Mouse (Mus musculus): Measurements from ENCODE around the gene Trmt61a.
A peak's percentile ranks its signal among the peaks of the same experiment; 100 is the strongest.
"Not testable (repeated sequence)": the region's sequence is repeated elsewhere in the genome, so short reads cannot be mapped to it uniquely, and the experiment has no call there.

Trmt61a gene

DNA sequence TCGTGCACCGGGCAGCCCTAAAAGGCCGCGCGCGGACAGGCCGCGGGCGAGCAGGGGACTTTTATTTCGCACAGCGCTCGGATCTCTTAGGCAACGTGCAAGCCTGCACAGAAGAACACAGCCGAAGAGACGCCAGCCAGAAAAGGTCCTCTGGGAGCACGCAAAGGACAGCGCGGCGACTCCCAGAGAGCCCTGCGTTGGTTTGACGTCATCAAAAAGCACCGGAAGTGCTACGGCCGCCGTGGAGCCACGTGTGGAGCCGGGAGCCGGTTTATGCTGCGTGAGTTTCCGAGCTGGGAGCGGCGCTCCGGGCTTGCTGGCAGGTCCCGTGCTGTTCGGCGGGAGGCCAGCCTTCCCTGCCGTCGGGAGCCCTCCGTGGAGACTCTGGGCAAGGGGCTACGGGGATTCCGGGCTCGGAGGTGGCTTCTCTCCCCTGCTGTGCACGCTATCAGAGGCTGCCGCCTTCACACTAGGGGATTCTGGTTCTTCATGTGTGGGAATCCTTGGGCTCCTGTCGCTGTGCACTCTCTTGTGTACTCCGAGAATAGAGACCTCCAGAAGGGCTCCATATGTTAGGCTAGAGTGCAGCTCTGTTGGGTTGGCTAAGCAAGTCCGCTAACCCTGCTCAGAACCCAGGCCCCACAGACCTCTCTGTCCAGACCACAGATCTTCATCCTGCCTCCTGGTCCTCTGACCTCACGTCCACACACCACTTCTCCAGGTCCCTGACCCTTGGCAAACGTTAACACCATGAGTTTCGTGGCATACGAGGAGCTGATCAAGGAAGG is at the start of gene Trmt61a:
TSS of gene Trmt61a (plus strand) at position 224 of the 788 bp plus-strand sequence.
- peak; percentile 83 to 93 for DNase-seq (ENCODE audit: low spot score in 2 of 2)

DNA sequence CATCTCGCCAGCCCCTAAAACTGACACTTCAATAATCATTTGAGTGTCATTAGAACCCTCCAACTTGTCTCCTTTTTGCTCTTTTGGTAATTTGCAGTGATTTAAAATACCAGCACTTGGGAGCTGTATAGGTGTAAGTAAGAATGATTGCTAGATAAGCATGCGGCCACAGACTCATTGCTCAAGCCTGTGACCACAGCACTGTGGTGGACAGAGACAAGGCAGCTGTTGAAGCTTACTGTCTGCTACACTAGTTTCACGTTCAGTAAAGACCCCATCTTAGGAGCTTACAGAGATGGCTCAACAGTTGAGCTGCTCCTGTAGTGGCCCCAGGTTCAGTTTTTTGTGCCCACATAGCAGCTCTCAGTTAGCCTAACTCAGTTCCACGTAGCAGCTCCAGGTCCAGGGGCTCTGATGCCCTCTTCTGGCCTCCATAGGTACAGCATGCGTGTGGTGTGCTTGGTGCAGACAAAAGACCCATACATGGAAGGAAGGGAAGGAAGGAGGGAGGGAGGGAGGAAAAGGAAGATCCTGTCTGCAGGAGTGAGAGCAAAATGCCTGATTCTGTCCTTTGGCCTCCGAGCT is 29.8 kb upstream of the Trmt61a start:
- DNase-seq (ENCODE audit: low spot score in 2 of 2) = peak; percentile 57 to 79

DNA sequence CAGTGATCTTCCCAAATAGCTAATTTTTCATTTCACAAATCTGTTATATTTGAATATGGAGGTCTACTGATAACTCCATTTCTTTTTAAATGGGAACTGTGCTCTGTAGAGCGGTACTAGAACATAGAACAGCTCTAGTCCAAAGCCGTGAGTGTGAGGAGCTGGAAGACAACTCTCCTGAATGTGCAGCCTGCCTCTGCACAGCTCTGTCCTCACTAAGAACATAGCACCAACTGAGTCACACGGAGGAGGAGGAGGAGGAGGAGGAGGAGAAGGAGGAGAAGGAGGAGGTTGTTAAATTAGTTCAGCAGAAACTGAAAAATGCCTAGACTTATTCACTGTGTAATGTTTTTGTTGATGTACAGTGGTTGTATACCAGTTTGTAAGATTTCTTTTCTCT is 25.0 kb upstream of the Trmt61a start:
- no peak for DNase-seq (ENCODE audit: low spot score in 2 of 2)

DNA sequence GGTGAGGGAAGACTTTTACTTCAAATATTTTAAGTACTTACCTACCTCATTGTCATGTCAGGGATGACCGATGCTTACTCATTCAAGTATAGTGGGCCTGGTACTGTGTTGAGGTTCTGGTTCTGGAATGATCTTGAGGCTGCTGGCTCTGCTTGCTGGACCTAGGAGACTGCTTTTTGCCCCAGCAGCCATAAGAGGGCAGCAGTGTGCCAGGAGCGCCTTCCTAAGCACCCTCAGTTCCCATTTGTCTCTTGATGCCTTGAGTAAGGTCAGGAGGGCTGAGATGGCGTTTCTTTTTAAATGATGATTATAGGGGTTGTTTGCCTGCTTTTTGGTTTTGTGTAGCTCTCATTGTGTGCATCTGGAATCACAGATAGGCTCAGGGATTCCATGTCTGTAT is 24.5 kb upstream of the Trmt61a start:
- peak; percentile 50 to 81 for DNase-seq (ENCODE audit: low spot score in 2 of 2)

DNA sequence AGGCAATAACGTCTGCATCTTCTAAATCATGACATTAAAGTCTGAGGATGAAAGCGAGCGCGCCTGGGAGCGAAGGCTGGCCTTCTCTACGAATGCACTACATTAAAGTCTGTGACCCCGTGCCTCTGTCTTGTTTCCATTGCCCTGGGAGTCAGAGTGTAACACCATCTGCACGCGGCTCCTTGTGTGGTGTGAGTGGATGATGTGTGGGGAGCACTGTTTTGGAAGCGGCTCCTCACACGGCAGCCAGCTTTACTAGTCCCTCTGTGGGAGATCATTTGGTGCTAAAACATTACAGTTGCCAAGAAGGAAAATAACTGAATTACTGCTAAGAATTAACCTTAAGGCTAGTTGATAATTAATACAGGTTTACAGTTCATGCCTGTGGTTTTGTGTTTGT is 22.2 kb upstream of the Trmt61a start:
- no peak for DNase-seq (ENCODE audit: low spot score in 2 of 2)

DNA sequence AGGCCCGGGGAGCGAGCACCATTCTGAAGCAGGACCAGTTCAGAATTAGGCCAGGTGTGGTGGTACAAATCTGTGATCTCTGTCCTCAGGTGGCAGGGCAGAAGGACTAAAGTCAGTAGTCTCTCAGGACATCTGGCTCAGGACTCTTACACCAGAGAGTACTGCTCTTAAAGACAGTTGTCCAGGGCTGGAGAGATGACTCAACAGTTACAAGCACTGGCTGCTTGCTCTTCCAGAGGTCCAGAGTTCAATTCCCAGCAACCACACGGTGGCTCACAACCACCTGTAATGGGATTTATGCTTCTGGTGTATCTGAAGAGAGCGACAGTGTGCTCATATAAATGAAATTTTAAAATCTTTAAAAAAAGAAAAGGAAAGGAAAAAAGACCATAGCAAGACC is 18.6 kb upstream of the Trmt61a start:
- no peak for DNase-seq (ENCODE audit: low spot score in 2 of 2)

DNA sequence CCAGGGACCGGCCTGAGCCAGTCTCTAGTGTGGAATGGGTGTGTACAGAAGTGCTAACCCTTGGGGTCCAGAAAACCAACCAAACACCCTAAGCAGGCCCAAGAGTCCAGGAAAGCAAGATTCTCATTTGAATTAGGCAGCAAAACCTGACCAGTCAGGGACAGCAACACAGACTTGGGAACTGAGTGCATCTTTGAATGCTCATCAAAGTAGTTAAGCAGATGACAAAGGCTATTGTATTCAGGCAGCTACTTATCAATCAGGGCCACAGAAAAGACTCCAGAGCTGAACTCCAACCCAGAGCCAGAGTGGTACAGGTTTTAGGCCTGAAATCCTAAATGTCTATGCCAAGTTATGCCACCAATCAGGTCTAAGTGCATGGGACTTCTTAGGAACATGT is 17.3 kb upstream of the Trmt61a start:
- DNase-seq (ENCODE audit: low spot score in 2 of 2) = no peak

DNA sequence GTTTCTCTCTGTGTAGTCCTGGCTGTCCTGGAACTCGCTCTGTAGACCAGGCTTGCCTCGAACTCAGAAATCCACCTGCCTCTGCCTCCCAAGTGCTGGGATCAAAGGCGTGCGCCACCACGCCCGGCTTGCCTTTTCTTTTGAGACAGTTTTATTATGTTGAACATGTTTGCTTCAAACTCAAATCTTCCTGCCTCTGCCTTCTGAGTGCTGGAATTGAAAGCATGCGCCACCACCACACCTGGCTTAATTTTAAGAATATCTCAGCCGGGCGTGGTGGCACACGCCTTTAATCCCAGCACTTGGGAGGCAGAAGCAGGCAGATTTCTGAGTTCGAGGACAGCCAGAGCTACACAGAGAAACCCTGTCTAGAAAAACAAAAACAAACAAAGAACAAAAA is 16.4 kb upstream of the Trmt61a start:
- DNase-seq (ENCODE audit: low spot score in 2 of 2) = not testable (repeated sequence)

DNA sequence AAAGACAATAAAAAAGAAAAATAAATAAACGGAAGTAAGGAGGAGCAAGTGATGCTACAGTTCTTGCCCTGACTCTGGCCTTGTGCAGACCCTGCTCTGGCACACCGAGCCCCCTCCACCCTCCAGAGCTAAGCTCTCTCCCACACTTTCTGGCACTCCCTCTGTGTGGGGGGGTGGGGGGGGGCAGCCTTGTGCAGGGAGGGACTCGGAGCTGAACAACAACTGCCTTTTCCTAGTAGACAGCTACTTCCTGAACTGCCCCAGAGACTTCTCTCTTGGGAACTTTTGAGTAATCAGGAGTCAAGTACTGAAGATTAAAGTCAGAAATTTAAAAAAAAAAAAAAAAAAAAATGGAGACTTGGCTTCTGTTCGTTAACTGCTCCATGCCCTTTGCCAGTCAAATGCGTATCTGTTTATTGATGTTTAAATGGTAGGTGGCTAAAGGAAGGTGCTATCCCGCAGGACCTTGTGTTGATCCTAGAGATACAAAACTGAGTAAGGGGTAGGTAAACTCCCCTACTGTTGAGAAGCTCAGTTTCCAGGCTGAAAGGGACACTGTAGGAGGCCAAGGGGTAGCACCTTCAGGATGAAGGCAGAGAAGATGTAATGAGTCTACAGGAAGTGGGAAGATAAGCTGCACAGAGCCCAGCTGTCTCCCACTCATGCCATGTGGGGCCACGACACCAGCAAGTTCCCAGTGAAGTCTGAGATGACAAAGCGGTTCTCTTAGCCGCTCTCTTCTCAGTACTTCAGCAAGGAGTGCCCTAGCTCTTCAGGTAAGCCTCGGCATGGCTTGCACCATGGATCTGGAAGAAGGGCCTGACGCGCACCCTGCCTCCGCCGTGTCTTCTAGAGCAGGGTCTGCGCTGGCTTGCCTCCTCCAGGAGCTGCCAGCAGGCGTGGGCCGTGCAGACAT is 14.4 kb upstream of the Trmt61a start:
- DNase-seq (ENCODE audit: low spot score in 2 of 2) = peak in 1 of 2 experiments; percentile 60

DNA sequence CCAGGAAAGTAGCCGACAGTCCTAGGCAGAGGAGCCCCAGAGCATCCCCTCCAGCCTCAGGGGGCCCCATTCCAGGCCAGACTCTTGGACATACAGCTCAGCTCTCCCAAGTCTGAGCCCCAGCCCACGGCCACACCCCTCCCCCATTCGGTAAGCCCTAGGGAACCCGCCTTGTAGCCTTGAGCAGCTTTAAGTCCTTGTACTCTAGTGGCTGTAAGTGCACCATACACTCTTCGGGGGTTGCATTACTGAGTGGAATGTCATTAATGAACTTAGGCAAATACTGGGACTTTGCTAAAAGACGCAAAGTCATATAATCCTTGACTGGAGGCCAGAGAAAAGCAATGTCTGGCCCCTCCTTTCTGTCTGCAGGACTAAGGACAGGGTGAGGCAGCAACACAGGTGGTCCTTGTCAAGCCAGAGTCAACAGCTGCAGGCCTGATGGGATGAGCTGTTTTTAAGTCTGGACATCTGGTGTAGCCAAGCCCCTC is 13.7 kb upstream of the Trmt61a start:
- no peak for DNase-seq (ENCODE audit: low spot score in 2 of 2)

DNA sequence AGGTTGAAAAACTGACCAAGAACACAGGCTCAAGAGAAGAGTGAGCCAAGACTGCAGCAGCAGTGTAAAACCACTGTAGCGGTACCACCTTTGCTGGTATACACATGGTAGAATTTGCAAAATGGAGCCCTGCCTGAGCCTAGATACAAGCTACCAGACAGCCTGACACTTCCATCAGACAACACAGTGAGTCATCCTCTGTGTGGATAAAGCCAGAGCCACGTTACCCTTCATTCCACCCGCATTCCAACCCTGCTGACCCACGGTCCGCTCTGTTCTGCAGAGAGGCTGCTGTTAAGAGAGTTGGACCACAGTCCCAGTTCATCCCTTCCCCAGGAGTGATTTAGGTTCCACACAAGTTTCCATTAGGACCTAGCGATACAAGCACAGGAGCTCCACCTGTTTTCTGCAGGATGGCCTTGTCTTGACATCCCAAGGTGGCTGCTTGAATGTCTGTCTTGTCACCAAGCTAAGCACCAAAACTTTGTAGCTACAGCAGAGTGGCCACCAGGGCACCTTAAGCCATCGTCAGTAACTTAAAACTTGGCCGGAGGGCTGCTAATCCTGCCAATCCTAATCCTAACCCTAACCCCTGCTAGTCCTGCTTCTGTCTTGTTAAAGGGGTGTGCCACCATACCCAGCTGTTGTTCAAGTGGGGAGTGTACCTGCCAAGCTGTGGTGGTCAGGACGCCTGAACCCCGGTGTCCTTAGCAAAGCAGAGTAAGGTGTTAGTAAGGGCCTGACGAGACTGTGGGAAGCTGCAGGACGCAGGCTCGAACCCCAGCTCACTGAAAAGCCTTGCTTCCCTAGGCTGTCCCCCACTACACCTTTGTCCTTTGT is 12.6 kb upstream of the Trmt61a start:
- DNase-seq (ENCODE audit: low spot score in 2 of 2) = no peak

DNA sequence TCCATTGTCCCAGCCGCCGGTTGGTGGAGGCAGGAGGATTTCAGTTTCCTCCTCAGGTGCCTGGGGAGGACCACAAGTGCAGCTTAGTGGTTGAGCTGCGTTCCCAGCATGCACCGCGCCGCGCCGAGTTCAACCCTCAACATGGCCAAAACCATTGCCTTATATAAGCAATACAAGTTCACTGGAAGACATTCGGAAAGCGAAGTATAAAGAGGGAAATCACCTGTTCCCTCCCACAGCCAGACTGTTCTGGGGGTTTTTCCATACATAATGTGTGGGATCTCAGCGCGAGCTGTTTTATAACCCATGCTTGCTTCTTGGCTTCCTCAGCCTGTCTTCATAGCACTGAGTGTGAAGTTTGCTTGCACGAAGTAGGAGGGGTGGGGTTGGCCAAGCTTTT is 11.5 kb upstream of the Trmt61a start:
- no peak for DNase-seq (ENCODE audit: low spot score in 2 of 2)

DNA sequence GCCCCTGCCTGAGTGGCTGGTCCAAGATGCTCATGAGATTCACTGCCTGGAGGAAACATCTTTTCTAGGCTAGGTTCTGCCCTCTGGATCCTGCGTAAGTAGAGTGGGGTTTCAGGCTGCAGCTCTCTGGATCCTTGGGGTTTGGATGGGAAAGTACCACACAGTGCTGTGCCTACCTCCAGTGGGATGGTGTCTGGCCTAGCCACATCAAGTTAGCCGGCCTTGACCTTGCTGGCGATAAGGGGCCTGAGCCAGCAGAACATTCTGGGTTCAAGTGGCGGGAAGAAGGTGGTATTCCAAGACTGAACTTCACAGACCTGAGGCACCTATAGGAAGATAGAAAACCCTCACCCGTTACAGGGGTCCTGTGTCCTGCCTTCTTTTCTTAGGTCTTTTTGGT is 10.5 kb upstream of the Trmt61a start:
- no peak for DNase-seq (ENCODE audit: low spot score in 2 of 2)

DNA sequence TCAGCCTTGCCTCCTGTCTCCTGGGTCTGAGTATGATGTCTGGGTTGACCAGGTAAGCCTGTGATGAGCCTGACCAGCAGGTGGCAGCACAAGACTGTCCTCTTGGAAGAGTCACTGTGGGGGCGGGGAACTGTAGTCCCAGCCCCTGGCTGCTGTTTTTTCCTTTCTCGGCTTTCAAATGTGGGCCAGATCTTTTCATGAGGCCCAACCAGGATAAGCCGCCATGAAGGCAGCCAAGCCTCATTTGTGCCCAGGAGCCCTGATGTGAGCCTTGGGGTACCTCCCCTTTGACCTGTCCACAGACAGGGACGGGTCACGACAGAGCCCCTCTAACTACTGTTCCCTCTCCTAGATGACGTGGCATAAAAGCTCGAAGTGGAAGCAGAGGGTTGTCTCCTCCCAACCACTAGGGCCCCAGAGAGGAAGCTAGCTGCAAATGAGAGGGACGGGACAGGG is 9.4 kb upstream of the Trmt61a start:
- peak; percentile 88 to 97 for DNase-seq (ENCODE audit: low spot score in 2 of 2)

DNA sequence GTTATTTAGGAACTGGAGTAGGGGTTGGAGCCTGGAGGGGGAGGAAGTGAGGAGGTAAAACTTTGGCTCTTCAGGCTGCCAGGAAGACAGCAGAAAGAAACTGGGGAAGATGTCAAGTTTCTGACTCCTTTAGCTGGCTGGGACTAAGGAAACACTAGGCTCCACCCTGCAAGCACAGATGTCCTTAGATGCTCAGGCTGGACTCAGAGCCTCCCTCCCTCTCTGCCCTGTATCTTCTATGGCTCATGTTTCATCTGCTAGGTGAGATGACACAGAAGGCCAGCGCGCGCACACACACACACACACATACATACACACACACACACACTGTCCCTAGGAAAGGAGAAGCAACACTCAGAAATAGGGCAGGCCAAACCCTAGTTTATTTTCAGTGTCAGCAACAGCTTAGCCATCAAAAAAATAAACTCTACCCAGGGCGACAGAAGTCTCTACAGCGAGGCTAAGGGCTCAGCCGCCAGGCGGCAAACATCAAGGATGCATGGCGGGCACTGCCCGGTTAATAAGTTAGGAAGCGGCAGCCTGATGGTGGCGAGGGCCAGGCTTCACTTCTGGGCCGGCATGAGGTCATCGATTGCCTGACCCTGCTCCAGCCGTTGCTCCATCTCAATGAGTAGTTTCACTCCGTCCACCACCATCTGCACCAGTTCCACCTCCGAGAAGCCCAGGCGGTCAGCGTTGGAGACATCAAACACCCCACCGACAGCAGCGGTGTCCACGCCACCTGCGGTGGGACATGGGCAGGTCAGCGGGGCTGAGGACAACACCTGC is 8.7 kb upstream of the Trmt61a start:
- no peak for DNase-seq (ENCODE audit: low spot score in 2 of 2)

DNA sequence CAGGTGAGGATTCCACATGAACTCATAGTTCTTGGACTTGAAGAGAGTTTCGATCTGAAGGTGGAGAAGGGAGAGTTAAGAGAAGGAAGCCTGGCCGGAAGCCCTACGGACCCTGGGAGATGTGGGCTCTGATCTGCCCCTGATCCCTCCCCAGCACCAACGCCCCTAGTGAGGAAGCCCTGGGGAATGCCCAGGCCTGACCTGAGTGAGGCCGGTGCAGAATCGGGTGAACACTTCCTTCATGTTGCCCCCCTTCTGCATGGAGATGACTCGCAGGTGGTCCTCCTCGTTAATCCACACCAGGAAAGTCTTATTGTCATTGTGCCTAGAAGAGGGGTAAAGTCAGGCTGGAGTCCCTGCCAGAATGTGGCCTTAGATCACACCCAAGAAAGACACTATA is 7.9 kb upstream of the Trmt61a start:
- DNase-seq (ENCODE audit: low spot score in 2 of 2) = no peak

DNA sequence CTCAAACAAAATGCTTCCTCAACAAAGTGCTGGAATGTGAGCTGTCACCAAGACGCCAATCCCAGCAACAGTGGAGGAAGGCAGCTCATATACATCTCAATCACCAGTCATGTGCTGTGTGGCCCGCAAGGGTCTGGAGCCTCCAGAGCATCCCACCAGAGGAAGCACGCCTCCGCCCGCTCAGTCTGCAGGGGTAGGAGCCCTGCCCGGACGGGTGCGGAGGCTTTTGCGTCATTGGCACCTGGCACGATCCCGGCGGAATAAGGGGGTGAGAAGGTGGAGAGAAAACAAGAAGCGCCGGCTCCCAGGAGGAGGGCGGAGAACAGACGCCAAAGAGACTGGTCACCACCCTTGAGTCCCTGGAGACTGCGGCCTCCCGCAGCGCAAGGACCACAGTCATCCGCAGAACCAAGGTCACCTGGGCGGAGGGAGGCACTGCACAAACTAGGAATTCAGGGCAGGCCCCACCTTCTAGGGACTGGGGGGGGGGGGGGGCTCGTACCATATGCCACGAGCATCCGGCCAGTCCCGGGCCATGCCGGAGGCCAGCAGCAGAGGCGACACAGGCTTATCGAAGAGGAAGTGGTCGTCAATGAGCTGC is 7.4 kb upstream of the Trmt61a start:
- peak in 1 of 2 experiments; percentile 64 for DNase-seq (ENCODE audit: low spot score in 2 of 2)

DNA sequence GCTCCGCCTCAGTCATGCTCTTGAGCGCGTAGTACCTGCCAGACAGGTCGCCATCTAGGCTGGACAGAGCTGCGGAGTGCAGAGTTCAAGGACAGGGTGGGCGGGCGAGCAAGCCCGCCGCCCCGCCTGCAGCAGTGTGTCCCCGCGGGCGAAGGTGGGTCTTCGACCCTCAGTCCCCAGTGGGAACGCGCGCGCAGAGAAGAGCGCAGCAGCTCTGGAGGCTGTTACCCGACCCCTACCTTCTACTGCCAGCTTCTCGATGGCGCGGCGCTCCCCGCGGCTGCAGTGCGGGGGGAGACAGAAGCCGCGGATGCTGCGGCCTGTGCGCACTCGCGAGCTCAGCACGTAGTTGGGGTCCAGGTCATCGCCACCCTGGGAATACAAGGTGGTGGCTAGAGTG is 6.9 kb upstream of the Trmt61a start:
- no peak for DNase-seq (ENCODE audit: low spot score in 2 of 2)

DNA sequence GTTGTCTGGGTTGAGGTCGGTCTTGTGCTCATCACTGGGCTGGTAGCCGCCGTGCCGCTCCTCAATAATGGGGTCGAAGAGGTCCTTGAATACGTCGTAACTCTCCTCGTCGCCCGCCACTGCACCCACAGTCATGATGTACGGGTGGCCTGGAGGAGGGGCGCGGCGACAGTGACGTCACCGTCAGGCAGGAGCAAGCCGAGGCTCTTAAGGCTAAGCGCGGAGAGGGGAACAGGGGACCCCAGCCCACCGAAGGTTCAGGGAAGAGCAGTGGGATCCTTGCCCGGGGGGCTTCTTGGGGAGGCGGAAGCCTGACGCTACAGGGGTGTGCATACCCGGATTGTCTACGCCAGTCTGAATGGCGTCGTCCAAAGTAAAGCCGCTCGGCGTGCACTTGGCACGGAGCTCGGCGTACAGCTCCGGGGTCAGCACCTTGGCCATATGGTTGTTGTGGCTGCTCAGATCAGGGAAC is 6.4 kb upstream of the Trmt61a start:
- peak in 1 of 2 experiments; percentile 69 for DNase-seq (ENCODE audit: low spot score in 2 of 2)

DNA sequence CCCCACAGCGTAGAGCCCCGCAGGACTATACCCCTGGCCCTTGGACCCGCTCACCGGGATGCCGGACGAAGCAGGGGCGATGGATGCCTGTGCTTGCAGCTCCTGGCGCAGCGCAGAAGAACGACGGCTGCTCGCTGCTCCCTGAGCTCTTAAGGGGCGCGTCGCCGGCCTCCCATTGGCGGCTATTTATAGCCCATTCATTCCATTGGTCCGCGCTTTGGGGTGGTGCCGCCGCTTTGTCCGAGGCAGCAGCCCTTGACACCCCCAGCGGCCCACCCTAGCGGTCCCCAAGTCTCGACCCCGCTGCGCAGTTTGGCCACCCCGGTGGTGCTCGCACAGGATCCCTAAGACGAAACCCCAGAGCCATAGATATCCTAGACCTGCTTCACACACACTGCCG is 5.7 kb upstream of the Trmt61a start, which contains the start of gene Ckb:
TSS of gene Ckb (minus strand) at position 163 of the 400 bp plus-strand sequence.
- DNase-seq (ENCODE audit: low spot score in 2 of 2) = peak; percentile 43 to 67

Data from spleen, postnatal 4 days (tissue).